Mouse (Mus musculus) liver, adult 2 months (tissue): Measurements from ENCODE around the gene Agtr1b. TPM values are rescaled to one million over a fixed set of nuclear protein-coding genes. Genes with fewer than 3 reads are reported as not detected.
A peak's percentile ranks its signal among the peaks of the same experiment; 100 is the strongest.

Experiments used
- DNase-seq: peaks from one replicate; pipeline ENCODE4 v3.0.0-alpha.2; 2011; ENCODE audit warnings: low read depth, low spot score; ENCODE audit errors: extremely low read depth
- H3K27ac ChIP-seq: fragments of 200-500 bp; replicated peaks from 2 replicates; pipeline ENCODE4 v1.5.1; 2012; ENCODE audit warnings: low read depth, mild to moderate bottlenecking, control low read depth, inconsistent platforms, low read length; ENCODE audit not compliant: insufficient read depth
- H3K27me3 ChIP-seq: fragments of 200-500 bp; 2 replicates; pipeline ENCODE4 v1.6.1; 2012; ENCODE audit warnings: mild to moderate bottlenecking, moderate library complexity, low read length, inconsistent platforms; ENCODE audit not compliant: control insufficient read depth, insufficient read depth
- H3K36me3 ChIP-seq: fragments of 200-500 bp; 2 replicates; pipeline ENCODE4 v1.6.1; 2012; ENCODE audit warnings: low read length, inconsistent platforms; ENCODE audit not compliant: control insufficient read depth, insufficient read depth
- H3K4me1 ChIP-seq: fragments of 200-500 bp; 2 replicates; pipeline ENCODE4 v1.6.1; 2011; ENCODE audit warnings: low read length; ENCODE audit not compliant: control insufficient read depth, insufficient read depth
- H3K4me3 ChIP-seq: fragments of 200-500 bp; 2 replicates; pipeline ENCODE4 v1.5.1; 2011; ENCODE audit warnings: low read depth, mild to moderate bottlenecking, control low read depth, low read length, moderate library complexity; ENCODE audit not compliant: insufficient read depth
- H3K79me2 ChIP-seq: fragments of 200-500 bp; 2 replicates; pipeline ENCODE4 v1.6.1; 2012; ENCODE audit warnings: inconsistent platforms, mild to moderate bottlenecking, low read length, moderate library complexity; ENCODE audit not compliant: control insufficient read depth, insufficient read depth
- H3K9ac ChIP-seq: fragments of 200-500 bp; 2 replicates; pipeline ENCODE4 v1.6.1; 2012; ENCODE audit warnings: low read depth, mild to moderate bottlenecking, control low read depth, inconsistent platforms, low read length
- CTCF ChIP-seq: fragments of 200-500 bp; IDR thresholded peaks from 2 replicates; pipeline ENCODE4 v1.5.1; 2011; ENCODE audit warnings: low read depth, low read length, control low read depth
- POLR2A ChIP-seq: fragments of 200-500 bp; IDR thresholded peaks from 2 replicates; pipeline ENCODE4 v1.6.1; 2011; ENCODE audit warnings: low read length, control low read depth; ENCODE audit not compliant: insufficient read depth; ENCODE audit errors: extremely low read depth
- WGBS: fragments of 180-500 bp; shearing (Covaris S2); methylation state at CpG from one replicate; pipeline ENCODE4 v1.1.7; 2018; 5-methylcytosine and 5-hydroxymethylcytosine counted together
- polyA plus RNA-seq: library from polyadenylated mRNA; depleted of rRNA; stranded (reverse); fragments of >200 nt; gene quantifications from 2 replicates; pipeline ENCODE4 v1.2.3, GENCODE M21; 2012
- total RNA-seq: library from RNA; depleted of rRNA; stranded (reverse); fragments of >200 nt; gene quantifications from 2 replicates; pipeline ENCODE4 v1.2.3, GENCODE M21; 2014

Gene Agtr1b
- total and polyA plus RNA-seq, 2 experiments = not detected

DNA sequence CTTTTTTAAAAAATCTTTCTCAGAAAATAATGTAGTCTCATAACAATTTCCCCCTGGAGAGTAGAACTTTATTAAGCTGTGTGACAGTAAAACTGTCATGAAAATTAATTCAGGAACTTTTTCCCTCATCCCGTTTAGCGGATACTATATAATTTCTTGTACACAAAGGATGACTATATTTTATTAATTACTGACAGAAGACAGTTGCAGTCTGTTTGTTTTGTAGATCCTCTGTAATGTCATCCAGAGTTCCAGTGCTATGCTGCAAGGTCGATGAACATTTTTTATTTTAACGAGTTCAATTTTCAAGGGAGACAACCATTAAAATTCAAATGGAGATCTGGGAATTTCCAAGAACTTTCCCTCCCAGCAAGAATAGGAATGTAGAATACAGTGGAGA, 57.8 kb downstream of the Agtr1b start:
- no peaks in the 10 kb centered on the region for H3K79me2 ChIP-seq
- H3K4me3 ChIP-seq = no peak overlapping the region
- no peaks in the 10 kb centered on the region for H3K36me3 ChIP-seq
- no peak overlapping the region for H3K27ac ChIP-seq
- no peak overlapping the region for H3K9ac ChIP-seq
- H3K27me3 ChIP-seq = no peaks in the 10 kb centered on the region
- 88% methylated on average over 4 of the region's 4 CpGs for WGBS
- no peaks in the 10 kb centered on the region for H3K4me1 ChIP-seq
- TF ChIP-seq POLR2A (no peak), CTCF (no peak)
- DNase-seq = no peak

DNA sequence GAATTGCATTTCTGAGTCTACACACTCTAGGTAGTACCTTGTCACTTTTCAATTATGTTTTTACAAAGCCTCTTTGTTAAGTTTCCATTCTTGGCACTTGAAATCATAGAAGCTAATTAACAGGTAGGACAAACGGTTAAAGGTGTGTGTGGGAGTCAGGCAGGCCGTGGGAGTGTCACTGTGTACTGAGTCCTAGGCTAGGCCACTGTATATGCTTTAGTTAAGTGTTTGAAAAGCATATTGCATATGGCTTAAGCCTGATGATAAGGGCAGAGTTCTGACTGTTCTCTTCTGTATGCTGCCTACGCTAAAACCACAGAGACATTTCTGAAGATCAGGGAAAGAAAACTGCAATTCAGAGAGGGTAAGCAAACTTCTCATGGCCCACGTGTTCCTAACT, 59.7 kb downstream of the Agtr1b start:
- Histone ChIP-seq H3K27ac (no peak overlapping the region), H3K4me3 (no peak overlapping the region), H3K27me3 (no peaks in the 10 kb centered on the region), H3K36me3 (no peaks in the 10 kb centered on the region), H3K9ac (no peak overlapping the region), H3K79me2 (no peaks in the 10 kb centered on the region), H3K4me1 (no peaks in the 10 kb centered on the region)
- TF ChIP-seq CTCF (no peak), POLR2A (no peak)
- no peak for DNase-seq
- WGBS = 66% methylated on average over 4 of the region's 4 CpGs

DNA sequence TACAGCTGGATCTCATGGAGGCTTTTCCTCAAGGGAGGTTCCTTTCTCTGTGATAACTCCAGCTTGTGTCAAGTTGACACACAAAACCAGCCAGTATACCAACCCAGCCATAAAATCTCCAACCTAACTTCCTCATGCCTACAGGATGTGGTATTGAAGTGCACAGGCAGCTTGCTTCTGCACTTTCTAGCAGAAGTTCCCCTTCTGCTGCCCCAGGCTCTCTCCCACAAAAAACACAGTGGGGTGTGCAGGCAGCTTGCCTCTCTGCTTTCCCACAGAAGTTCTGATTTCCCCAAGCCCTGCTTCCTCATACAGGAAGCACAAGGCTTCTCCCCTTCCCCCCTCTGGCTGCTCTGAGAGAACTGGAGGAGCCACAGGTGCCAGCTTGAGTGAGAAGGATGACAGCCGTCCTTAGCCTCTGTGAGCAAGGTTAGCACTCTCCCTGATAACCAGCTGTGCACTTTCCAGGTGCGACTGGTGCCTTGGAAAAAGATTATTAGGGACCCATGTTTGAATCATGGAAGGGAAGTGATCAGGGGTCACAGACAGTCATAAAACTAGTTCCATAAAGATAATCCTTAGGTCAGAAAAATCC, 62.1 kb downstream of the Agtr1b start:
- peak; percentile 45 for DNase-seq
- Histone ChIP-seq H3K36me3 (no peaks in the 10 kb centered on the region), H3K27ac (no peak overlapping the region), H3K4me1 (no peaks in the 10 kb centered on the region), H3K27me3 (no peaks in the 10 kb centered on the region), H3K4me3 (no peak overlapping the region), H3K79me2 (no peaks in the 10 kb centered on the region), H3K9ac (no peak overlapping the region)
- 39% methylated on average over 2 of the region's 2 CpGs for WGBS
- no peak for TF ChIP-seq POLR2A
- TF ChIP-seq CTCF = no peak

DNA sequence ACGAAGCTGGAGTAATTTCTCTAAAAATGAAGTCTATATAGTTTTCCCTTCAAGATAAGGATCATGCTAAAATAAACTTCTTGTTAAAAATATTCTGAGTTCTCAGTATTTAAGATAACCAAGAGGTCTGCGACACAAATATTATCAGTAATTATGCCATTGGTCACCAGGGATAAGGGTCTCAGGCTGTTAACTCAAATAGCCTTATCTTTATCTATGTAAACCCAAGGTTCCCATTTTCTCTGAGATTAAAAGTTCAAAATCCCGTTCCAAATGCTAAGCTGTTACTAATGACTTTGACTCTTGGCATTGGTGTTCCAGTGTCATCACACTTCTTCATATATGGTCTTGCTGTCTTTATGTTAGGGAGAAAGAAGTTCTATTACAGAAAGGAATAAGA, 71.4 kb downstream of the Agtr1b start:
- H3K9ac ChIP-seq = no peak overlapping the region
- no peaks in the 10 kb centered on the region for H3K4me1 ChIP-seq
- no peak overlapping the region for H3K27ac ChIP-seq
- H3K79me2 ChIP-seq = no peaks in the 10 kb centered on the region
- H3K27me3 ChIP-seq = no peaks in the 10 kb centered on the region
- WGBS = 46% methylated on average over 3 of the region's 3 CpGs
- H3K36me3 ChIP-seq = no peaks in the 10 kb centered on the region
- H3K4me3 ChIP-seq = no peak overlapping the region
- no peak for DNase-seq
- TF ChIP-seq POLR2A (no peak), CTCF (no peak)

DNA sequence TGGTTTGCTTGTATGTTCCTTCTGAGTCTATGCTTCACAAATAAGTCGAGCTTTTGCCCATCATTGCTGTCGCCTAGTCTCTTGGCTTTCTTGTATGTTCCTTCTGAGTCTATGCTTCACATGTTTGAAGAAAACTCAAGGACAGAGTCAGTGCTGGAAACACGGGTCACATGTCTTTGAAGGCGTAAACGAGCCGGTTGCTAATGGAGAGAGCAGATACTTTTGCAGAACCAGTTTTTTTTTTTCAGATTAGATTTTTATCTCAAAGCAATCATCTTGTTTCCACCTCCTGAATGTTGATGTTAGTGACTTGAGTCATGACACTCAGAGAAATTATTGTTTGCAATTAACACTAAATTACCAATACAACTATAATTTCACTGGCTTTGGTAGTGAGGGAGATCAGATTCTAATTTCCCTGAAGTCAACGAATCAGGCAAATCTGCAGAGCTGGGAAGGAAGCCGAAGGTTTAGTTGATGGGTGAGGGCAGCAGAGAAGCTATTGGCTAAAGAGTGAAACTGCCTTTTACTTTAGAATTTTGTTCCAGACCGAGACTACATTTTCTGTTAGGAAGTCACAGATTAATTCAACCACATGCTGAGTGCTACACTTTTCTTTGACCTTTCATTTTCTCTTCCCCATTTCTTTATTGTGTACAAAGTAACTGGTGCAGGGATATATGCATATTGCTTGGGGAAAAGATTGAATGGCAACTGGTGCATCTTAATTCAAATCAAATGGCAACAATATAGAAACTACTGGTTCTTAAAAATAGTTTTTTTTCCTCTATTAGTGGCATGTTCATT, 72.2 kb downstream of the Agtr1b start:
- Histone ChIP-seq H3K4me3 (no peak overlapping the region), H3K36me3 (no peaks in the 10 kb centered on the region), H3K79me2 (no peaks in the 10 kb centered on the region), H3K27ac (no peak overlapping the region), H3K4me1 (no peaks in the 10 kb centered on the region), H3K9ac (no peak overlapping the region), H3K27me3 (no peaks in the 10 kb centered on the region)
- TF ChIP-seq CTCF (no peak), POLR2A (no peak)
- DNase-seq = peak; percentile 27
- 77% methylated on average over 9 of the region's 9 CpGs for WGBS

DNA sequence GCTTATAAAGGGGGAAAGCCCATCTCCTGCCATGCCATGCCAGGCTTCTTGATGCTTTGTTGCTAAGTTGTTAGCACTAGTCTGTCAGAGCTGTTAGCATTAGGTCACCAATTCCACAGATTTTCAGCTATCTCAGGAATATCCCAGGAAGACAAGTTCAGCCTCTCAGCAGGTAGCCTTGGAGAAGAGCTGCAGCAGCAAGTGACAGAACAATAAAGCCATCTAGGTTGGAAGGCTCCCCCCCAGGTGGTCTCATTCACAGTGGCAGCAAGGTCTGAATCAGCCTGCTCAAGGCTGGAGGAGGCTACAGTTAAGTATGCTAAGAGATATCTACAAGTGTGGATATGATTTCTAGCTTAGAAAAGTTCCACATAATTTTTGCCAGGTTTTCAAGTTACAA, 75.6 kb downstream of the Agtr1b start:
- no peaks in the 10 kb centered on the region for H3K36me3 ChIP-seq
- no peak overlapping the region for H3K4me3 ChIP-seq
- H3K27ac ChIP-seq = no peak overlapping the region
- TF ChIP-seq POLR2A (no peak), CTCF (no peak)
- no peaks in the 10 kb centered on the region for H3K79me2 ChIP-seq
- H3K9ac ChIP-seq = no peak overlapping the region
- DNase-seq = no peak
- no peaks in the 10 kb centered on the region for H3K4me1 ChIP-seq
- H3K27me3 ChIP-seq = no peaks in the 10 kb centered on the region
